Mouse (Mus musculus) kidney, embryonic 15.5 days (tissue): ENCODE measurements around the gene Armc12. TPM values are rescaled to one million over a fixed set of nuclear protein-coding genes. Genes with fewer than 3 reads are reported as not detected.
A peak's percentile ranks its signal among the peaks of the same experiment; 100 is the strongest.

Experiments used
- ATAC-seq: fragments of 200-750 bp; cut with Nextera tagmentation; replicated peaks from 2 replicates; pipeline ENCODE4 v1.8.0; 2017; ENCODE audit warnings: moderate TSS enrichment; ENCODE audit not compliant: low FRiP score
- H3K27ac ChIP-seq: fragments of 300-500 bp; sonication (generic); 2 replicates; pipeline ENCODE4 v1.5.1; 2015; ENCODE audit warnings: mild to moderate bottlenecking, inconsistent platforms
- H3K27me3 ChIP-seq: fragments of 300-500 bp; sonication (generic); 2 replicates; pipeline ENCODE4 v1.6.1; 2015; ENCODE audit warnings: inconsistent platforms
- H3K36me3 ChIP-seq: fragments of 300-500 bp; sonication (generic); 2 replicates; pipeline ENCODE4 v1.6.1; 2015; ENCODE audit warnings: inconsistent platforms
- H3K4me1 ChIP-seq: fragments of 300-500 bp; sonication (generic); 2 replicates; pipeline ENCODE4 v1.6.1; 2015; ENCODE audit warnings: inconsistent platforms
- H3K4me2 ChIP-seq: fragments of 300-500 bp; sonication (generic); 2 replicates; pipeline ENCODE4 v1.6.1; 2015; ENCODE audit warnings: moderate library complexity, mild to moderate bottlenecking, inconsistent platforms
- H3K4me3 ChIP-seq: fragments of 300-500 bp; sonication (generic); replicated peaks from 2 replicates; pipeline ENCODE4 v1.5.1; 2015; ENCODE audit warnings: mild to moderate bottlenecking, inconsistent platforms
- H3K9ac ChIP-seq: fragments of 300-500 bp; sonication (generic); 2 replicates; pipeline ENCODE4 v1.6.1; 2015; ENCODE audit warnings: mild to moderate bottlenecking, inconsistent platforms
- H3K9me3 ChIP-seq: fragments of 300-500 bp; sonication (generic); replicated peaks from 2 replicates; pipeline ENCODE4 v1.6.1; 2016; ENCODE audit warnings: inconsistent platforms
- WGBS: fragments of 180-500 bp; shearing (Covaris S2); methylation state at CpG from one replicate; pipeline ENCODE4 v1.1.7; 2015; ENCODE audit warnings: mixed read lengths; 5-methylcytosine and 5-hydroxymethylcytosine counted together
- polyA plus RNA-seq: library from polyadenylated mRNA; unstranded; fragments of >200 nt; fragmentation: Nextera tagmentation; extraction: Ambion mirVana; gene quantifications from 2 replicates; pipeline ENCODE4 v1.2.1, GENCODE M21; 2015

Gene Armc12
- polyA plus RNA-seq, 1 experiment from 2014 or later: not detected

DNA sequence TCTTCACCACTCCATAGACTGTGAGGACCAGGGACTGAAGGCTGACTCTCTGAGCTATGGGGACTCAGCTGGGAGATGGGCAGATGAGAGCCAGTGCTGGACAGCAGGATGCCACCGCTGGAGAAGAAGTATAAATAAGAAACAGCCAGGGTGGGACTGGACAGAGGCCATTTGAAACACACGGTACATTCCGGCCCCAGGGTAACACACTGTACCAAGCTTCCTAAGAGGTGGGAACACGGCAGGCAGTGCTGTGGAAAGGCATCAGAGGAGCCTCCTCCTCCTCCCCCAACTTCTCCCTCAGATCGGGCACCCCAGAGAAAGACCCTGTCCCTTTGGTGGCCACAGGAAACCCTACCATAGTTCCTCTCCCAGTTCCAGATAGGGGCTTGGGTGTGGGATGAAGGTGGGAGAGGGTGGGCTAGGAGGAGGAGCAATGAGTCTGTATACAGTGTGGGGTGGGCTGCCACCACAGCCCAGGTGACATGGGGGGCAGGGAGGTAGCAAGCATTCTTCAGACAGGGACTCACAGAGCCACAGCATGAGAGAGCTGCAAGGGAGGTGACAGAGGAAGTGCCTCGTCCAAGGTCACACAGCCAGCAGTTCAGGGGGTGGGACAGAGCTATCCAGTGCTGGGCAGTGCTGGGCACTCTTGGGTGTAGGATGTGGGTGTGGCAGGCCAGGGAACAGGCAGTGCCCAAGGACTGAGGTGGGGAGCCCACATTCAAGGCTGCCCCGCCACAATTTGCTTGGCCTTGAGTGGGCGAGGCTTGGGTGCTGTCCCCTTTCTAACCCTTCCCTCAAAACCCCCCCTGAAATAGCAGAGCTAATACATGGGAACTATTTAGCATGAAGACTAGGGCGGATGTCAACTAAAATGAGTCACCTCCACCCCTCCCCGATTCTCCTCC, 14.9 kb upstream of the Armc12 start:
- no peak overlapping the region for H3K27ac ChIP-seq
- H3K4me3 ChIP-seq: no peak overlapping the region
- H3K27me3 ChIP-seq: 0 out of 2 replicates have a peak, but pooled peaks cover 2% of the 10 kb centered on the region
- H3K9me3 ChIP-seq: no peaks in the 10 kb centered on the region
- no peak for ATAC-seq
- H3K36me3 ChIP-seq: no peaks in the 10 kb centered on the region
- WGBS: 59% methylated on average over 10 of the region's 10 CpGs
- H3K4me2 ChIP-seq: no peak overlapping the region
- peaks cover 68% of the 10 kb centered on the region for H3K4me1 ChIP-seq
- no peak overlapping the region for H3K9ac ChIP-seq

GRCm38 (mm10) chr17:28516881-28517280, 13.7 kb upstream of the Armc12 start:
- WGBS: 64% methylated on average over 4 of the region's 4 CpGs
- H3K27me3 ChIP-seq: peaks cover 9% of the 10 kb centered on the region; the same call in 1 of the 2 replicates
- ATAC-seq: no peak
- no peaks in the 10 kb centered on the region for H3K9me3 ChIP-seq
- no peak overlapping the region for H3K4me3 ChIP-seq
- peak overlapping the region; percentile 80; the same call in 1 of the 2 replicates for H3K27ac ChIP-seq
- H3K4me1 ChIP-seq: peaks cover 61% of the 10 kb centered on the region
- peak overlapping the region; percentile 85 for H3K4me2 ChIP-seq
- H3K36me3 ChIP-seq: no peaks in the 10 kb centered on the region
- 0 out of 2 replicates have a peak overlapping the region, but pooled peaks have one; percentile 49 for H3K9ac ChIP-seq

DNA sequence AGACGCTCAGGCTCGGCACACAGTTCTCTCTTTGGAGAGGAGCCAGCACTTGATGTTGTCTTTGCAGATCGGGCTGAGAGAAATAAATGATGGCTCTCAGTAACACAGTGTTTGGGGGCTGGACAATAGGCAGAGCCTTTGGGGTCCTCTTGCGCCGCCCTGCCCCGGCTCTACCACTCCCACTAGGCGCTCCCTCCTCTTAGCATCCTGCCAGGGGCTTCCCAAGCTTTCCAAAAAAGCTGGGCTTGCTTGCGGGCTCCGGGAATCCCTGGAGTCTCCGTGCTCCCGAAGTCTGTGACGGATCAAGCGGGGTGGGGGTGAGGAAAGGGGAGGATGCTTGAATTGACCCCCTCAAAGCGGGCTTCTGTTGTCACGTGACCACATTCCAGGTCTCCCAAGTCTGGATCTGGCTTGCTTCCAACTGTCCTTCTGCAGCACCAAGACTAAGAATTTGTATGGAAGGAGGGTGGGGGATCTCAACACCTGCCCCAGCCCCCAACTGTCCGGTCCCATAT, 13.1 kb upstream of the Armc12 start, which contains the start of gene Fkbp5:
Gene Fkbp5 (minus strand): TSS at position 87 of the 515 bp plus-strand sequence.
- Histone ChIP-seq H3K36me3 (no peaks in the 10 kb centered on the region), H3K27me3 (peaks cover 9% of the 10 kb centered on the region; the same call in 1 of the 2 replicates), H3K27ac (peak within 1 kb of the TSS; percentile 80), H3K4me1 (peaks cover 60% of the 10 kb centered on the region), H3K4me2 (peak within 1 kb of the TSS; percentile 85), H3K9me3 (no peaks in the 10 kb centered on the region), H3K9ac (peak within 1 kb of the TSS; percentile 49), H3K4me3 (peak within 1 kb of the TSS; percentile 48)
- ATAC-seq: 0 out of 2 replicates have a peak, but pooled peaks have one; percentile 34
- WGBS: 3% methylated on average over 16 of the region's 16 CpGs

DNA sequence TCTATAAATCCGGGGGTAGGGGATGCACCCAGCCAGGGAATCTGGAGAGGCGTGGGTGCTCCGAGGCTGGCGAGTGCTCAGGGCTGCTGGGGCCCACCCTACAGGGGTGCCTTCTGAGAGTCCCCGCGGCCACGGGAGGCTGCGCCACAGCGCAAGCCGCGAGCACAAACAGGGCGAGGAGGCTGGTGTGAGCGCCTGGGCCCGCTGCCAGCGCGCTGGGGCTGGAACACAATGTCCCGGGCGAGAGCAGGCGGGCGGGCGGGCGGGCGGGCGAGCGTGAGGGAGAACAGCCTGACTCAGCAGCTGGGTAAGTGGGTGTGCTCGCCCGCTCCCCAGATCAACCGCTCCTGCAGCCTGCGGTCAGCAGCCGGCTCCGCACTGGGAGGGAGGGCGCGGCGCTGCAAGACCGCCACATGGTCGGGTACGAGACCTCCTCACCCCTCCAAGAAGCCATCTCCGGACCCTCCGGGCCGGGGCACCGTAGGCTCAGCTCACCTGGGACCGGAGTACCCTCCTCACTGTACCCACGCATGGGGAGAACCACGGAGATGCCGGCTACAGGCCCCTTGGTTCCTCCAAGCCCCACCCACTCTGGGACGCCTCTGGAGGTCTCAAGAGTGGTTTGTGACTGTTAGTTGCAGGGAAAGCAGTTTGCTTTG, 12.5 kb upstream of the Armc12 start:
- Histone ChIP-seq H3K4me2 (peak overlapping the region; percentile 85), H3K27me3 (peaks cover 9% of the 10 kb centered on the region; the same call in 1 of the 2 replicates), H3K9ac (peak overlapping the region; percentile 49), H3K36me3 (no peaks in the 10 kb centered on the region), H3K4me1 (peaks cover 59% of the 10 kb centered on the region), H3K27ac (peak overlapping the region; percentile 80), H3K4me3 (peak overlapping the region; percentile 48), H3K9me3 (no peaks in the 10 kb centered on the region)
- WGBS: under 1% methylated on average over 46 of the region's 46 CpGs
- ATAC-seq: peak; percentile 57

DNA sequence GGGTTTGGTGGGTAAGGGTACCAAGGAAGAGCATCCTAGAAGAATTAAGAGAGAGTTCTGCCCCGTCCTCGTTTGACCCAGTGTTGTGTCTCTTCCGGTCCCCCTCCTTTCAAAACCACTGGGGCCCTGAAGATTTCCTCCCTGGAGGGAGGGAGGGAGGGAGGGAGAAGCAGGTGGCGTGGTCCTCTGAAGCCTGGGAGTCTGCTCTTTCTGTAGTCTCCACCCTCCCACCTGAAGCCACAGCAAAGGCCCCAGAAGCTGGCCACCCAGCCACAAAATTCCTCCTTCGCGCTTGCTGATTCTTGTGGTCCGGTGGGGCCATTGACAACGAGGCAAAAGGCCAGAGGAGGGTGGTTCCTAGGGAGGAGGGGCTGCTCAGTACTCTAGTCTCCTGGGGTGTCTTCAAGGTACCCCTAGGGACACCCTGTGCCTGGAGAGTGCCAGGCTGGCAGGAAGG, 12.0 kb upstream of the Armc12 start:
- Histone ChIP-seq H3K9ac (peak overlapping the region; percentile 49), H3K4me1 (peaks cover 64% of the 10 kb centered on the region)

DNA sequence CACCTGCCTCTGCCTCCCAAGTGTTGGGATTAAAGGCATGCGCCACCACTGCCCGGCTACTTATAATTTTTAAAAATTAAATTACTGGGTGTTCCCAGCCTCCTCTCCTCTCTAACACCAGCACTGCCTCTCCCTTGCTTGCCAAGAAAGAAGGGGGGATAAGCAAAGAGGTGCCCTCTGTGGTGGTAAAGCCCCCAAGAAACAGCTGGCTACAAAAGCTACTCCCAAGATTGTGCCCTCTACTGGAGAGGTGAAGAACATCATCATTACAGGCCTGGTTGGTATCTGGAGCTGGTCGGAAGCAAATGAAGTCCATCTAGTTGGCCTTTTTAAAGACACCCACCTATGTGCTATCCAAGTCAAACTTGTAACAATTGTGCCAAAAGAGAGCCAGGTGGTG, 10.8 kb upstream of the Armc12 start:
- H3K9ac ChIP-seq: no peak overlapping the region
- H3K4me3 ChIP-seq: no peak overlapping the region
- no peaks in the 10 kb centered on the region for H3K36me3 ChIP-seq
- 94% methylated on average over 3 of the region's 3 CpGs for WGBS
- ATAC-seq: no peak
- H3K4me1 ChIP-seq: peaks cover 59% of the 10 kb centered on the region
- no peaks in the 10 kb centered on the region for H3K9me3 ChIP-seq
- H3K27ac ChIP-seq: no peak overlapping the region
- no peak overlapping the region for H3K4me2 ChIP-seq
- peaks cover 9% of the 10 kb centered on the region; the same call in 1 of the 2 replicates for H3K27me3 ChIP-seq

More for the DNA sequence above, 12.0 kb upstream of the Armc12 start:
- no peak for ATAC-seq
- Histone ChIP-seq H3K27ac (peak overlapping the region; percentile 80), H3K9me3 (no peaks in the 10 kb centered on the region), H3K4me3 (peak overlapping the region; percentile 48), H3K4me2 (peak overlapping the region; percentile 85), H3K27me3 (peaks cover 9% of the 10 kb centered on the region; the same call in 1 of the 2 replicates), H3K36me3 (no peaks in the 10 kb centered on the region)
- WGBS: 17% methylated on average over 8 of the region's 8 CpGs

DNA sequence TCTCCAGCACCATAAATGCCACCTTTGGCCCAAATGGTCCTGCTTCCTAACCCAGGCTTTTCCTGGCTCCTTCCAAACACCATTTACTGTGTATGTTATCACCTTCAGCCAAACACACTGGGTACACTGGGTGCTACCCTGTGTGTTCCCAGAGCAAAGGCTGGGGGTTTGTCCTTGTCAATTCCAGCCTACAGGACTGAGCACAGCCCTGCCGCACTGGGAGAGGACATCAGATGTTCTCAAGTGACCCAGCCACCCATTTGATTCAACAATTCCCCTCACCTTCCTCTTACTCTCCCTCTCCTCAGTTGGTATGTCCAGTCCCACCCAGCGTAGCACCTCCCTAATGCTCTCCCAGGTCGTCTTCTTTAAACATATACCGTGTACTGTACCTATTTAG, 10.0 kb upstream of the Armc12 start:
- no peak overlapping the region for H3K9ac ChIP-seq
- peaks cover 9% of the 10 kb centered on the region; the same call in 1 of the 2 replicates for H3K27me3 ChIP-seq
- no peaks in the 10 kb centered on the region for H3K9me3 ChIP-seq
- H3K4me3 ChIP-seq: no peak overlapping the region
- ATAC-seq: no peak
- WGBS: 80% methylated on average over 4 of the region's 4 CpGs
- H3K27ac ChIP-seq: no peak overlapping the region
- H3K36me3 ChIP-seq: no peaks in the 10 kb centered on the region
- no peak overlapping the region for H3K4me2 ChIP-seq
- H3K4me1 ChIP-seq: peaks cover 55% of the 10 kb centered on the region

- Histone ChIP-seq H3K4me2 (no peak overlapping the region), H3K9me3 (no peaks in the 10 kb centered on the region), H3K27ac (no peak overlapping the region), H3K4me3 (no peak overlapping the region), H3K4me1 (peaks cover 51% of the 10 kb centered on the region), H3K36me3 (no peaks in the 10 kb centered on the region), H3K27me3 (peaks cover 9% of the 10 kb centered on the region; the same call in 1 of the 2 replicates), H3K9ac (no peak overlapping the region)
- WGBS: 61% methylated on average over 5 of the region's 5 CpGs
- no peak for ATAC-seq
These were observed 9.4 kb upstream of the Armc12 start for GRCm38 (mm10) chr17:28521071-28521726.

DNA sequence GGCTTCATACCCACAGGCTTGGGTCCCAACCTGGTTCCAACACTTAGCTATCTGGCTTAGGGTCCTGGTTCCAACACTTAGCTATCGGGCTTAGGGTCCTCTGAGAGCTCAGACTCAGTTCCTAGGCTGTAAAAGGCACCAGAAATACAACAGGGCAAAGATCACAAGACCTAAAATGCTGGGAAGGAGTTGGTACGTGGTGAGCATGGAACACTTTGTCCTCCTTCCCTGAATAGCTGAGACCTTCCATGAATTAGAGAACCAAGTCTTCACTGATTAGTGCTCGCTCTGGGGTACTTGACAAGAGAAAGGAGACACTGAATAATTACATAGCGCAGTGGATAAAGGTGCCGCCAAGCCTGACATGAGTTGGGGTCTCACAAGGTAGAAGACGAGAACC, 8.7 kb upstream of the Armc12 start:
- H3K27me3 ChIP-seq: peaks cover 9% of the 10 kb centered on the region; the same call in 1 of the 2 replicates
- H3K36me3 ChIP-seq: no peaks in the 10 kb centered on the region
- H3K9me3 ChIP-seq: no peaks in the 10 kb centered on the region
- peaks cover 48% of the 10 kb centered on the region for H3K4me1 ChIP-seq
- 0 out of 2 replicates have a peak overlapping the region, but pooled peaks have one; percentile 93 for H3K27ac ChIP-seq
- ATAC-seq: no peak
- peak overlapping the region; percentile 98 for H3K4me2 ChIP-seq
- 34% methylated on average over 6 of the region's 6 CpGs for WGBS
- no peak overlapping the region for H3K9ac ChIP-seq
- peak overlapping the region; percentile 69 for H3K4me3 ChIP-seq

GRCm38 (mm10) chr17:28522623-28523354, 7.8 kb upstream of the Armc12 start:
- H3K27me3 ChIP-seq: peaks cover 9% of the 10 kb centered on the region; the same call in 1 of the 2 replicates
- peak overlapping the region; percentile 98 for H3K4me2 ChIP-seq
- H3K4me1 ChIP-seq: peaks cover 47% of the 10 kb centered on the region
- peak overlapping the region; percentile 93 for H3K27ac ChIP-seq
- peak overlapping the region; percentile 69 for H3K4me3 ChIP-seq
- under 1% methylated on average over 65 of the region's 66 CpGs for WGBS
- H3K9me3 ChIP-seq: no peaks in the 10 kb centered on the region
- ATAC-seq: peak; percentile 74
- peak overlapping the region; percentile 58 for H3K9ac ChIP-seq
- no peaks in the 10 kb centered on the region for H3K36me3 ChIP-seq
